Mouse (Mus musculus) ovary, adult 10 weeks (tissue): ENCODE data around the gene Rhox4g. TPM values are rescaled to one million over a fixed set of nuclear protein-coding genes. Genes with fewer than 3 reads are reported as not detected.

ENCODE experiments used
- polyA plus RNA-seq: library from polyadenylated mRNA; stranded (reverse); fragments of 350-450 nt; fragmentation: Illumina TruSeq; extraction: RNeasy Lipid Tissue Mini Kit (QIAGEN cat#74804); gene quantifications from one replicate; pipeline ENCODE4 v1.2.3, GENCODE M21; 2014

Rhox4g gene
- polyA plus RNA-seq = not detected

GRCm38 (mm10) chrX:37651227-37651626, at the start of gene Rhox4g:
Rhox4g (minus strand) TSS chrX:37651327.

GRCm38 (mm10) chrX:37673177-37673576, 22.1 kb upstream of the Rhox4g start, which contains the start of gene Rhox2h:
Rhox2h (minus strand) TSS chrX:37673277.

GRCm38 (mm10) chrX:37668664-37669063, 17.5 kb upstream of the Rhox4g start, which contains the start of gene Rhox3h:
Rhox3h (minus strand) TSS chrX:37668764.

GRCm38 (mm10) chrX:37643370-37643769, 7.8 kb downstream of the Rhox4g start, which contains the start of gene Rhox2g:
Rhox2g (minus strand) TSS chrX:37643470.

GRCm38 (mm10) chrX:37628512-37628911, 22.6 kb downstream of the Rhox4g start, which contains the start of gene Rhox3g:
Rhox3g (minus strand) TSS chrX:37628612.

GRCm38 (mm10) chrX:37607604-37608003, 43.5 kb downstream of the Rhox4g start, which contains the start of gene Rhox4f:
Rhox4f (minus strand) TSS chrX:37607704.

Other genes with a start within 250 kb of the Rhox4g start
- gene Rhox2b, start 239.3 kb downstream of the Rhox4g start, polyA plus RNA-seq = not detected
- not detected for gene Rhox4b, start 218.8 kb downstream of the Rhox4g start, polyA plus RNA-seq
- gene Rhox2c, start 197.6 kb downstream of the Rhox4g start, polyA plus RNA-seq = not detected
- not detected for gene Rhox3c, start 192.7 kb downstream of the Rhox4g start, polyA plus RNA-seq
- not detected for gene Rhox4c, start 171.0 kb downstream of the Rhox4g start, polyA plus RNA-seq
- gene Rhox2d, start 157.9 kb downstream of the Rhox4g start, polyA plus RNA-seq = not detected
- not detected for gene Rhox4d, start 137.0 kb downstream of the Rhox4g start, polyA plus RNA-seq
- gene Rhox2e, start 120.9 kb downstream of the Rhox4g start, polyA plus RNA-seq = not detected
- gene Rhox3e, start 109.3 kb downstream of the Rhox4g start, polyA plus RNA-seq = not detected
- not detected for gene Rhox4e, start 93.9 kb downstream of the Rhox4g start, polyA plus RNA-seq
- not detected for gene Rhox2f, start 79.9 kb downstream of the Rhox4g start, polyA plus RNA-seq
- not detected for gene Rhox3f, start 70.3 kb downstream of the Rhox4g start, polyA plus RNA-seq
- gene Rhox4f, start 43.6 kb downstream of the Rhox4g start, polyA plus RNA-seq = not detected
- gene Rhox3g, start 22.7 kb downstream of the Rhox4g start, polyA plus RNA-seq = not detected
- not detected for gene Rhox2g, start 7.9 kb downstream of the Rhox4g start, polyA plus RNA-seq
- gene Rhox3h, start 17.4 kb upstream of the Rhox4g start, polyA plus RNA-seq = not detected
- not detected for gene Rhox2h, start 21.9 kb upstream of the Rhox4g start, polyA plus RNA-seq
- gene Rhox5, start 153.5 kb upstream of the Rhox4g start, polyA plus RNA-seq = not detected
- not detected for gene Rhox6, start 175.6 kb upstream of the Rhox4g start, polyA plus RNA-seq
- gene Rhox7a, start 180.4 kb upstream of the Rhox4g start, polyA plus RNA-seq = not detected
- 6.0 TPM for gene Rhox8, start 227.6 kb upstream of the Rhox4g start, polyA plus RNA-seq
- not detected for gene Rhox7b, start 245.9 kb upstream of the Rhox4g start, polyA plus RNA-seq